Mouse (Mus musculus) brain, embryonic 14.5 days (tissue): ENCODE measurements around the gene Marcksl1. TPM values are rescaled to one million over a fixed set of nuclear protein-coding genes. Genes with fewer than 3 reads are reported as not detected.

ENCODE experiments used
- DNase-seq: peaks from one replicate; pipeline ENCODE4 v3.0.0-alpha.2; 2011; ENCODE audit warnings: low read depth
- CTCF ChIP-seq: fragments of 200-500 bp; IDR thresholded peaks from 2 replicates; pipeline ENCODE4 v1.5.1; 2012; ENCODE audit warnings: inconsistent platforms, mild to moderate bottlenecking, moderate library complexity, borderline replicate concordance; ENCODE audit not compliant: insufficient read depth, insufficient read length; ENCODE audit errors: extremely low read depth
- POLR2A ChIP-seq: fragments of 200-500 bp; IDR thresholded peaks from 2 replicates; pipeline ENCODE4 v1.6.1; 2012; ENCODE audit warnings: mild to moderate bottlenecking, inconsistent platforms, borderline replicate concordance; ENCODE audit not compliant: poor library complexity, insufficient read depth, insufficient read length, severe bottlenecking; ENCODE audit errors: extremely low read depth
- polyA plus RNA-seq: library from polyadenylated mRNA; depleted of rRNA; stranded (reverse); fragments of >200 nt; gene quantifications from 2 replicates; pipeline ENCODE4 v1.2.3, GENCODE M21; 2012

Gene Marcksl1
- polyA plus RNA-seq, 1 experiment = 1,750 TPM

DNA sequence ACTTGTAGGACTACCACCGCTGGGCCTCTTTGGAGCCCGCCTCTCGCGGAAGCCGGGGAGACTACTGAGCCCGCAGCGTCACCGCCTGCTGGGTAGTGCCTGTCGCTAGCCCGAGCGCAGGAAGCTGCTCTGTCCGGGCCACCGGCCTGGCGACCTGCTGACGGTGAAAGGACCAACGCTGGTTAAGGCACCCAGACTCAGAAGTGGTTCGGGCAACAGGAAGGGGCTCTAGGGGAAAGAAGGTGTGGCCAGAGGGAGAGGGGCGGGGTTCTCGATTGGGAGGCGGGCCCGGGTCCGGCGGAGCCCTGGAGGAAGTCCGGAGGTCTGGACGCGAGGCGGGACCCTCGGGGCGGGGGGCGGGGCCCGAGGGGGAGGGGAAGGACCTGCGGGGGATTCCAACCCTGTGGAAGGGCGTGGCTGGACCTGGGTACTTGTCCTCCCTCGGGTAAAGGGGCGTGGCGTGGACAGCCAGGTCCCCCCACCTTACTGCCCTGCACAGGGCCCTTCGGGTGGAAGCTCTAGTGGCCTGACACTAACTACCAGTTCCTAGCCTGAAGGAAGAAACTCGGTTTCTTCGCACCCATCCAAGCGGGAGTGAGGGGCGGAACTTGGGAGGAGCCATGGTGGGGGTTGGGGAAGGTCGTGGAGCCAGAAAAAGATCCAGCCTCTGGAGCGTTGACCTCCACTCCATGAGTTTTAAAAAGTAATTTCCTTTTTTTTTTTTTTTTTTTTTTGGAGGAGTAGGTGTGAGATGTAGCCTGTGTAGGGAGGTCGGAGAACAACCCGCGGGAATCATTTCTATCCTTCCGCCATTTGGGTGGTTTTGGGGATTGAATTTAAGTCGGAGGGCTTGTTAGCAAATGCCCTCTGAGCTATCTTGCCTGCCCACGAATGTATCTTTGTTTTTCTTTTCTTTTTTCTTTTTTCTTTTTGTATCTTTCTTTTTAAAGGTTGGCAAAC, 12.5 kb upstream of the Marcksl1 start:
- DNase-seq = peak; percentile 90
- no peak for TF ChIP-seq CTCF
- no peak for TF ChIP-seq POLR2A

DNA sequence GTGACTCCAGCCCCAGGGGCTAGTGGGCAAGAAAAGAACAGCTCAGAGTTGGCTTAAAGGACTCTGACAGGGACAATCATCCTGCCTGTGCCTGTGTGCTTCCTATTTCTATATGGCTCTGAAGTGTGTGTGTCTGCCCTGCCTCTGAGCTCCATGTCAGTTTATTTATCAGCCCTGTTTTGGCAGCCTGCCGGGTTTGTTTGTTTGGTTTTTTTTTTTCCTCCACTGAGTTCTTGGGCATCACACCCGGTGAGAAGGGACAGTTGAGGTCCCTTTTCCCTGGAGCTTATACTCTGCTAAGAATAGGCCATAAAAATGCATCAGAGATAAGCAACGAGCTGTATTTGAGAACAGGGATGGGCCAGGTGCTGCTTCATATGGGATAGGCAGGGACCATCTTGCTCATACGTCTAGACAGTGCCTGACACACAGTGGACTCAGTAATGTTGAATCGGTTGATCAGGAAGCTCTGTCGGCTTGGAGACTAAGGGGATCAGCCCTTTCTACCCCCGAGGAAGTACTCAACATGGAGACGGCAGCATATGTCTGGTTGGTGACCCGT, 11.0 kb upstream of the Marcksl1 start:
- DNase-seq = no peak
- TF ChIP-seq POLR2A (no peak), CTCF (no peak)

DNA sequence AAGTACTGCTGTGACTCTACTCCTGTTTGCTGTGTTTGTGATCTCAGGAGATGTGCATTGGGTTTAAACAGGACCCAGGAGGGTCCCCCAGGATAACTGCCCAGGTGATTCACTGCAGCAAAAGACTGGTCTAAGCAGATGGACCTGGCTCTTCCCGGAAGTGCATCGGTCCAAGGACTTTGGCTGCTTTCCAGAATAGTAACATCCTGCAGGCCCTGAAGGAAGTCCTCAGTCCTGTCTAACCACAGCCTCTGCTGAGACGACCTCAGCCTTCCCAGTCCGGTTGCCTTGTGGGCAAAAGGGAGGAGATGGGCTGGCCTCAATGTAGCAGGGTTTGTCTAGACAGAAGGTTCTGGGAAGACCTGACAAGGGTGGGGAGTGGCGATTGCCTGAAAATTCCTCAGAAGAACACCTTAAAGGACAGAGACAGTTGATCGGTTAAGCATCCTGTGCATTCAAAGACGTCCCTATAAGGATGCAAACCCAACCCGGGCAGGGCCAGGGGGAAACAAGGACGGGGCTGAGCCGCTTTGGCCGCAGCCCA, 10.4 kb upstream of the Marcksl1 start:
- no peak for TF ChIP-seq POLR2A
- no peak for TF ChIP-seq CTCF
- no peak for DNase-seq

DNA sequence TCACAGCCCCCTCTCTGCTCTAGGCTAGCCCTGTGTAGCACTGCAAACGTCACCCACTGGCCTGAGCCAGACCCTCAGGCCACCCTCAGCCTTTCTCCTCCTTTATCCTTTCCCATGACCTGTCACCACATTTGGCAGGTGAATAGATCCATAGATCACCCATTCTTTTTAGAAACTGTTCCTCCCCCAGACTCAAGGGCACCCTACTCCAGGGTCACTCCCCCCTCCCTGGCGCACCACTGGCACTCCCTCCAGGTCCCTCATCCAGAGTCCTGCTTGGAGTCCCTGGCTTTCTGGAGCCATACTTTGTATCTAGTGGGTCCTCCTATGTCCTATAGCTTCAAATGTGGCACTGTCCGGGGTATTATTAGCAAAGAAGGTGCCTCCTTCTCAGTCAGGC, 7.9 kb upstream of the Marcksl1 start:
- no peak for TF ChIP-seq POLR2A
- no peak for TF ChIP-seq CTCF
- no peak for DNase-seq

DNA sequence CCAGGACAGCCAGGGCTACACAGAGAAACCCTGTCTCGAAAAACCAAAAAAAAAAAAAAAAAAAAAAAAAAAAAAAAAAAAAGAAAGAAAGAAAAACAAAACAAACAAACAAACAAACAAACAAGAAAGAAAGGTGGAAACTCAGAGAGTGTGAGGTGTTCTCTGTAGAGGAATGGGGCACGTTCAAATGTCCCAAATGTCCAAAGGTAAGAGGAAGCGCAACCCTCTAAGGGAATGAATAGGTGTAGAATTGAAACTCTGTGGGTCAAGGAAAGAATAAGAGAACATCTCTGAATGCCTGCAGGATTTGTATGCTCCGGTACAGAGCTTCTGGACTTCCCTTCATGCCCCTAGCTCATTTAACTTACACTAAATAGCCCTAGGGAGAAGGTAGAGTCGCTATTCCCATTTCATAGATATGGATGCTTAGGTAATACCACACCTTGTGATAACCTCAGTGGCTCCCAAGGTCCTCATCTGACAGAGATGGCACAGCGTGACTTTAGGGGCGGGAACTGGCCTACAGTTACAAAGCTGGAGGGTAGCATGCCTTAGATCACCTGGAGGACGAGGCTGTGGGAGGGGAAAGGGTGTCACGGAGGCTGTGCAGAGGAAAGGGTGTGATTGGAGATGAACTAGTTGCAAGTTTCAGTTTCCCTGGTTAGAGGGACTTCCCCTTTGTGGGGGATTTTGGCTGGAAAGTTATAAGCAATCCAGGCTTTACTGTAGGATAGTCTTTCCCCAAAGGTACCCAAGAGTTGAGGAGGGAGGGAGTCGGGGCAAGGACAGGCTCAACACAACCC, 5.7 kb upstream of the Marcksl1 start:
- TF ChIP-seq CTCF (no peak), POLR2A (no peak)

DNA sequence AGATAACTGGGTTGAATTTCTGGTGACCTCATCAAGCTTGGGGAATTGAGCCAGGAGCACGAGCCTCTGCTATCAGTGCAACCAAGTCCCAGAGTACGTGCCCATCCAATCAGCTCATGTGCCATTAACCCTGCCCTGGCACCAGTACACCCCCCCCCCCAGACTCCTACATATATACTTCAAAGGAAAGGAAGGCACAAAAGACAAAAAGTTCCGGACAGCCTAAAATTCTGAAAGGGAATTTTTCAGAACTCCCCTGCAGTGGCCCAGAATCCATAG, 5.2 kb upstream of the Marcksl1 start:
- no peak for DNase-seq
- TF ChIP-seq CTCF = no peak
- no peak for TF ChIP-seq POLR2A

More for the DNA sequence above, 5.7 kb upstream of the Marcksl1 start:
- DNase-seq = no peak

DNA sequence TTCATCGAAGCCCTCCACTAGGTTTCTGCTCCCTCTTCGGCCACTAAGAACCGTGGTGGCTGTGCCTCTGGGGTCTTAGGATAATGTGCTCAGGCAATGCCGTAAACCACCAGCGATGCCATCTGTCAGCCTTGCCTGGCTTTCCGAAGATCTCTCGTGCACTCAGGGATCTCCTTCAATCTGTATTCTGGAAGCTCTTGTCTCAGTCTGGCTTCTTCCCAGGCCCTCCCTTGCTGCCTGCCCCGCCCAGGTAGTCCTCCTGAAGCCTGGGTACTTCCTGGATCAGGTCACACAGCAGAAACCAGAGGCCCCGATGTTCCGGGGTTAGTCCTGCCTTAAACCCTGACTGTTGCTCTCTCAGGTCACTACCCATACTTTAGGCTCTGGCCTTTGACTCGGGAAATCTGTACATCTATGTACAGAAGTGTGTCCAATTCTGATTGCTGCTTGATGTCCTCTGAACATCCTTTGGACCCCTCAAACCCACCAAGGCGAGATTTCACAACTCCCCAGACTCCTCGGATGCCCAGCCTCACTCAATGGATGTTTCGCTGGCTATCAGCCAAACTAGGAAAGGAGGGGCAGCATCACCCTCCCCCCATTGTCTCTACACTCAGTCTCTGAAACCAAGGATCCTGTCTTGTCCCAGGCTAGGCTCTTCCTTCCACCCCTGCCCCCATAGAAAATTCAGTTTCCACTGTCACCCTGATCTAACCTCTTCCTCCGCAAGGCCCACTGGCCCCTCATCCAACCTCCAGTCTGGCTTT, 4.4 kb upstream of the Marcksl1 start:
- peak; percentile 49 for DNase-seq
- TF ChIP-seq POLR2A (no peak), CTCF (no peak)

DNA sequence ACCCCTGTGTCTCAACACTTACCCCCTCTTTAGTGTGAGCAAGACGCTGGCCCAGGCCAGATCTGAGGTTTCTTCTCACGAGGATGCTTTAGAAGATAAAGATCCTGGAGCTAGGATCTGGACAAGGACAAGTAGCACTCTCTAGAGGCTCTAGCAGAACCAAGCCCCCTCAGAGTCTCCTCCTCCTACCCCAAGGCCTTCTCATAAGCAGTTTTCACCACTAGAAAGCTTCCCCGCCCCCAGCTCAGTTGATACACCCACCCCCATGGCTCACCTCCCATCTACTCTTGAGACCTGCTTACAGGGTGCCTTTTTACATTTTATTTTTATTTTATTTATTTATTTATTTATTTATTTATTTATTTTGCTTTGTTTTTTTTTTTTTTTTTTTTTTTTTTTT, 3.7 kb upstream of the Marcksl1 start:
- no peak for TF ChIP-seq POLR2A
- TF ChIP-seq CTCF = no peak

DNA sequence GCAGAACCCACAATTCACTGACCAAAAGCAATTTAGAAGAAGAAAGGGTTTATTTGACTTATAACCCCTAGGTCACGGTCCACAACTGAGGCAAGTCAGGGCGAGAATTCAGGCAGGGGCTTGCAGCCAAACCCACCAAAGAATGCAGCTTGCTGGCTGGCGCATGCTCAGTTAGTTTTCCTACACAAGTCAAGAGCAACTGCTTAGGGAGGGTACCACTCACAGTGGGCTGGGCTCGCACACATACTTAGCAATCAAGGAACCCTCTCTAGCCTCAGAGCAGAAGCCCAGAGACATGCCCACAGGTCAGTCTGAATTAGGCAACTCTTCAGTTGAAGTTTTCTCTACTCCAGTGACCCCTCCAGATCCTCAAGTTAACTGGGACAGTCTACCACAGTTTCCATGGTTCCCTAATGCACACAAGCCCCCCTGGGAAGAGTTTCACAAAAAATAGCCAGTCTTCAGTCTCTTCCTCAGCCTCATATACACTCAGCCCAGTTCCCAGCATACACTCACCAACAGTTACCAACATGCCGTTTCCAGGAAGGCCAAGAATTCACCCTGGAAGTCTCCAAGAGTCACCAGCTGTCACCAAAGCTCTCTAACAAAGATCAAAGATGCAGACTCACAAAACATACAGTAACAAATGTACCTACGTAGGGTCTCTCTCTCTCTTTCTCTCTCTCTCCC, 2.5 kb upstream of the Marcksl1 start:
- DNase-seq = peak; percentile 60
- no peak for TF ChIP-seq POLR2A
- TF ChIP-seq CTCF = no peak

More for the DNA sequence above, 3.7 kb upstream of the Marcksl1 start:
- no peak for DNase-seq
